Mouse (Mus musculus) stomach, embryonic 15.5 days (tissue): ENCODE data around the gene Olfr1402. TPM values are rescaled to one million over a fixed set of nuclear protein-coding genes. Genes with fewer than 3 reads are reported as not detected.

Source experiments
- ATAC-seq: fragments of 200-750 bp; cut with Nextera tagmentation; 2 replicates; pipeline ENCODE4 v1.8.0; 2017; ENCODE audit warnings: low read depth, moderate number of reproducible peaks, moderate TSS enrichment; ENCODE audit not compliant: insufficient read depth, low FRiP score
- H3K27ac ChIP-seq: fragments of 300-500 bp; sonication (generic); 2 replicates; pipeline ENCODE4 v1.5.1; 2015; ENCODE audit warnings: mild to moderate bottlenecking, inconsistent platforms
- H3K27me3 ChIP-seq: fragments of 300-500 bp; sonication (generic); replicated peaks from 2 replicates; pipeline ENCODE4 v1.6.1; 2015; ENCODE audit warnings: inconsistent platforms
- H3K36me3 ChIP-seq: fragments of 300-500 bp; sonication (generic); 2 replicates; pipeline ENCODE4 v1.6.1; 2015; ENCODE audit warnings: inconsistent platforms
- H3K4me1 ChIP-seq: fragments of 300-500 bp; sonication (generic); 2 replicates; pipeline ENCODE4 v1.6.1; 2015; ENCODE audit warnings: inconsistent platforms
- H3K4me2 ChIP-seq: fragments of 300-500 bp; sonication (generic); 2 replicates; pipeline ENCODE4 v1.6.1; 2015; ENCODE audit warnings: mild to moderate bottlenecking, inconsistent platforms
- H3K4me3 ChIP-seq: fragments of 300-500 bp; sonication (generic); replicated peaks from 2 replicates; pipeline ENCODE4 v1.5.1; 2015; ENCODE audit warnings: inconsistent platforms
- H3K9ac ChIP-seq: fragments of 300-500 bp; sonication (generic); 2 replicates; pipeline ENCODE4 v1.6.1; 2015; ENCODE audit warnings: inconsistent platforms
- H3K9me3 ChIP-seq: fragments of 300-500 bp; sonication (generic); 2 replicates; pipeline ENCODE4 v1.6.1; 2016; ENCODE audit warnings: inconsistent platforms
- WGBS: fragments of 180-500 bp; shearing (Covaris S2); methylation state at CpG from one replicate; pipeline ENCODE4 v1.1.7; 2015; 5-methylcytosine and 5-hydroxymethylcytosine counted together
- polyA plus RNA-seq: library from polyadenylated mRNA; unstranded; fragments of >200 nt; fragmentation: Nextera tagmentation; extraction: Ambion mirVana; gene quantifications from 2 replicates; pipeline ENCODE4 v1.2.1, GENCODE M21; 2015

Gene Olfr1402
- polyA plus RNA-seq: 0.03 TPM in 1 of 2 replicates, not detected in the other

GRCm38 (mm10) chr3:97421920-97422319 is at the start of gene Olfr1402:
Olfr1402 (minus strand) TSS chr3:97422020.
- no peak within 1 kb of the TSS for H3K4me2 ChIP-seq
- no peak within 1 kb of the TSS for H3K4me3 ChIP-seq
- H3K4me1 ChIP-seq: no peaks in the 10 kb centered on the region
- H3K9ac ChIP-seq: no peak within 1 kb of the TSS
- no peak within 1 kb of the TSS for H3K27ac ChIP-seq
- ATAC-seq: no peak
- no peaks in the 10 kb centered on the region for H3K27me3 ChIP-seq
- WGBS: 59% methylated on average over 1 of the region's 1 CpGs
- H3K9me3 ChIP-seq: no peaks in the 10 kb centered on the region
- no peaks in the 10 kb centered on the region for H3K36me3 ChIP-seq

GRCm38 (mm10) chr3:97455286-97455685 is 33.5 kb upstream of the Olfr1402 start:
- no peaks in the 10 kb centered on the region for H3K4me1 ChIP-seq
- no peaks in the 10 kb centered on the region for H3K27me3 ChIP-seq
- H3K27ac ChIP-seq: no peak overlapping the region
- no peak overlapping the region for H3K9ac ChIP-seq
- ATAC-seq: no peak
- 80% methylated on average over 4 of the region's 4 CpGs for WGBS
- H3K4me2 ChIP-seq: no peak overlapping the region
- H3K9me3 ChIP-seq: no peaks in the 10 kb centered on the region
- H3K36me3 ChIP-seq: no peaks in the 10 kb centered on the region
- H3K4me3 ChIP-seq: no peak overlapping the region

GRCm38 (mm10) chr3:97438619-97439018 is 16.8 kb upstream of the Olfr1402 start:
- Histone ChIP-seq H3K4me3 (no peak overlapping the region), H3K4me2 (no peak overlapping the region), H3K27me3 (no peaks in the 10 kb centered on the region), H3K27ac (no peak overlapping the region), H3K9me3 (no peaks in the 10 kb centered on the region), H3K36me3 (no peaks in the 10 kb centered on the region), H3K4me1 (no peaks in the 10 kb centered on the region), H3K9ac (no peak overlapping the region)
- ATAC-seq: no peak
- WGBS: 88% methylated on average over 2 of the region's 2 CpGs

GRCm38 (mm10) chr3:97394289-97394688 is 27.5 kb downstream of the Olfr1402 start:
- Histone ChIP-seq H3K27ac (no peak overlapping the region), H3K4me1 (no peaks in the 10 kb centered on the region), H3K27me3 (no peaks in the 10 kb centered on the region), H3K4me3 (no peak overlapping the region), H3K9me3 (no peaks in the 10 kb centered on the region), H3K4me2 (no peak overlapping the region), H3K9ac (no peak overlapping the region), H3K36me3 (no peaks in the 10 kb centered on the region)
- ATAC-seq: no peak
- WGBS: 32% methylated on average over 1 of the region's 1 CpGs

- Histone ChIP-seq H3K9me3 (no peaks in the 10 kb centered on the region), H3K27ac (no peak overlapping the region), H3K4me2 (no peak overlapping the region), H3K27me3 (no peaks in the 10 kb centered on the region), H3K36me3 (no peaks in the 10 kb centered on the region), H3K4me1 (no peaks in the 10 kb centered on the region), H3K9ac (no peak overlapping the region), H3K4me3 (no peak overlapping the region)
- WGBS: 65% methylated on average over 5 of the region's 5 CpGs
- ATAC-seq: no peak
Measured at GRCm38 (mm10) chr3:97393079-97393478, 28.7 kb downstream of the Olfr1402 start.

GRCm38 (mm10) chr3:97370382-97370781 is 51.4 kb downstream of the Olfr1402 start:
- ATAC-seq: no peak
- no peaks in the 10 kb centered on the region for H3K4me1 ChIP-seq
- H3K27me3 ChIP-seq: no peaks in the 10 kb centered on the region
- H3K4me3 ChIP-seq: no peak overlapping the region
- no peak overlapping the region for H3K4me2 ChIP-seq
- no peaks in the 10 kb centered on the region for H3K9me3 ChIP-seq
- no peak overlapping the region for H3K27ac ChIP-seq
- no peak overlapping the region for H3K9ac ChIP-seq
- no peaks in the 10 kb centered on the region for H3K36me3 ChIP-seq

- no peak overlapping the region for H3K4me3 ChIP-seq
- H3K9me3 ChIP-seq: no peaks in the 10 kb centered on the region
- no peaks in the 10 kb centered on the region for H3K36me3 ChIP-seq
- no peak overlapping the region for H3K4me2 ChIP-seq
- H3K27me3 ChIP-seq: no peaks in the 10 kb centered on the region
- no peaks in the 10 kb centered on the region for H3K4me1 ChIP-seq
- H3K9ac ChIP-seq: no peak overlapping the region
- H3K27ac ChIP-seq: no peak overlapping the region
- ATAC-seq: peak; percentile 65; the same call in 1 of the 2 replicates
- WGBS: 34% methylated on average over 3 of the region's 3 CpGs
Measured at GRCm38 (mm10) chr3:97363418-97364098, 58.3 kb downstream of the Olfr1402 start.

- ATAC-seq: no peak
- Histone ChIP-seq H3K4me2 (no peak overlapping the region), H3K36me3 (no peaks in the 10 kb centered on the region), H3K9ac (no peak overlapping the region), H3K27ac (no peak overlapping the region), H3K4me1 (no peaks in the 10 kb centered on the region), H3K4me3 (no peak overlapping the region), H3K27me3 (no peaks in the 10 kb centered on the region), H3K9me3 (no peaks in the 10 kb centered on the region)
- 82% methylated on average over 1 of the region's 1 CpGs for WGBS
Measured at GRCm38 (mm10) chr3:97358448-97358847, 63.4 kb downstream of the Olfr1402 start.

Other genes starting within 250 kb of the Olfr1402 start
- 50.0 and 59.3 TPM in 2 replicates for gene Bcl9, start 124.1 kb downstream of the Olfr1402 start, polyA plus RNA-seq
- gene Chd1l, start 188.2 kb upstream of the Olfr1402 start, polyA plus RNA-seq: 16.5 and 19.2 TPM in 2 replicates
- gene Fmo5, start 206.8 kb upstream of the Olfr1402 start, polyA plus RNA-seq: 8.2 and 11.5 TPM in 2 replicates
- 7.7 and 8.9 TPM in 2 replicates for gene Prkab2, start 236.2 kb upstream of the Olfr1402 start, polyA plus RNA-seq